Mouse (Mus musculus) liver, embryonic 14.5 days (tissue): ENCODE measurements around the gene Fscn3. TPM values are rescaled to one million over a fixed set of nuclear protein-coding genes. Genes with fewer than 3 reads are reported as not detected.

ENCODE experiments used
- ATAC-seq: fragments of 200-750 bp; cut with Nextera tagmentation; 2 replicates; pipeline ENCODE4 v1.8.0; 2017; ENCODE audit warnings: moderate number of reproducible peaks, mild to moderate bottlenecking, moderate library complexity; ENCODE audit not compliant: insufficient read depth
- DNase-seq, 3 experiments: peaks; one replicate each; pipeline ENCODE4 v3.0.0-alpha.2; 2012 to 2013; ENCODE audit warnings: low read depth in 3 of 3, low spot score in 3 of 3
- H3K27ac ChIP-seq: fragments of 300-500 bp; sonication (generic); 2 replicates; pipeline ENCODE4 v1.5.1; 2014; ENCODE audit warnings: moderate library complexity, mild to moderate bottlenecking, control low read depth, inconsistent platforms
- H3K27me3 ChIP-seq: fragments of 300-500 bp; sonication (generic); 2 replicates; pipeline ENCODE4 v1.6.1; 2014; ENCODE audit warnings: mild to moderate bottlenecking, low read length, moderate library complexity; ENCODE audit not compliant: control insufficient read depth, insufficient read depth
- H3K36me3 ChIP-seq: fragments of 300-500 bp; sonication (generic); replicated peaks from 2 replicates; pipeline ENCODE4 v1.6.1; 2014; ENCODE audit warnings: low read depth; ENCODE audit not compliant: control insufficient read depth, insufficient read depth
- H3K4me1 ChIP-seq, 2 experiments: fragments of 200-500 bp in 1 of 2; fragments of 300-500 bp in 1 of 2; sonication (generic) in 1 of 2; replicated peaks; 2 replicates each; pipeline ENCODE4 v1.6.1; 2012 to 2014; ENCODE audit warnings: antibody characterized with exemption in 1 of 2, inconsistent platforms in 1 of 2, low read length in 1 of 2; ENCODE audit not compliant: control insufficient read depth in 2 of 2, insufficient read depth in 2 of 2
- H3K4me2 ChIP-seq: fragments of 300-500 bp; sonication (generic); 2 replicates; pipeline ENCODE4 v1.6.1; 2014; ENCODE audit warnings: low read depth, mild to moderate bottlenecking, control low read depth, moderate library complexity
- H3K4me3 ChIP-seq, 2 experiments: fragments of 200-500 bp in 1 of 2; fragments of 300-500 bp in 1 of 2; sonication (generic) in 1 of 2; 2 replicates each; pipeline ENCODE4 v1.5.1; 2012 to 2014; ENCODE audit warnings: low read depth in 2 of 2, low read length in 2 of 2, mild to moderate bottlenecking in 2 of 2, control low read depth in 1 of 2, inconsistent platforms in 1 of 2, moderate library complexity in 1 of 2; ENCODE audit not compliant: insufficient read depth in 1 of 2
- H3K9ac ChIP-seq: fragments of 300-500 bp; sonication (generic); replicated peaks from 2 replicates; pipeline ENCODE4 v1.6.1; 2014; ENCODE audit warnings: mild to moderate bottlenecking, control low read depth, moderate library complexity
- H3K9me3 ChIP-seq: fragments of 300-500 bp; sonication (generic); 2 replicates; pipeline ENCODE4 v1.6.1; 2016; ENCODE audit warnings: low read length, mixed read lengths; ENCODE audit not compliant: control insufficient read depth
- CTCF ChIP-seq: IDR thresholded peaks from 2 replicates; pipeline ENCODE4 v1.5.1; 2016; ENCODE audit warnings: antibody characterized with exemption, low read depth, control low read depth
- EP300 ChIP-seq: IDR thresholded peaks from 2 replicates; pipeline ENCODE4 v1.6.1; 2016; ENCODE audit warnings: antibody characterized with exemption, low read depth
- WGBS: fragments of 180-500 bp; shearing (Covaris S2); extraction: QIAGEN DNeasy Blood & Tissue Kit; methylation state at CpG from one replicate; pipeline ENCODE4 v1.1.7; 2014; ENCODE audit not compliant: insufficient replicate concordance; 5-methylcytosine and 5-hydroxymethylcytosine counted together
- polyA plus RNA-seq, 2 experiments: library from polyadenylated mRNA; depleted of rRNA in 1 of 2; stranded (reverse) in 1 of 2; unstranded in 1 of 2; fragments of >200 nt; fragmentation: Nextera tagmentation in 1 of 2; extraction: Ambion mirVana in 1 of 2; gene quantifications; 2 replicates each; pipeline versions ENCODE4 v1.2.1 to v1.2.3; 2012 to 2014

Fscn3 gene
- polyA plus RNA-seq, 2 experiments, result 0.34 to 0.50 TPM

DNA sequence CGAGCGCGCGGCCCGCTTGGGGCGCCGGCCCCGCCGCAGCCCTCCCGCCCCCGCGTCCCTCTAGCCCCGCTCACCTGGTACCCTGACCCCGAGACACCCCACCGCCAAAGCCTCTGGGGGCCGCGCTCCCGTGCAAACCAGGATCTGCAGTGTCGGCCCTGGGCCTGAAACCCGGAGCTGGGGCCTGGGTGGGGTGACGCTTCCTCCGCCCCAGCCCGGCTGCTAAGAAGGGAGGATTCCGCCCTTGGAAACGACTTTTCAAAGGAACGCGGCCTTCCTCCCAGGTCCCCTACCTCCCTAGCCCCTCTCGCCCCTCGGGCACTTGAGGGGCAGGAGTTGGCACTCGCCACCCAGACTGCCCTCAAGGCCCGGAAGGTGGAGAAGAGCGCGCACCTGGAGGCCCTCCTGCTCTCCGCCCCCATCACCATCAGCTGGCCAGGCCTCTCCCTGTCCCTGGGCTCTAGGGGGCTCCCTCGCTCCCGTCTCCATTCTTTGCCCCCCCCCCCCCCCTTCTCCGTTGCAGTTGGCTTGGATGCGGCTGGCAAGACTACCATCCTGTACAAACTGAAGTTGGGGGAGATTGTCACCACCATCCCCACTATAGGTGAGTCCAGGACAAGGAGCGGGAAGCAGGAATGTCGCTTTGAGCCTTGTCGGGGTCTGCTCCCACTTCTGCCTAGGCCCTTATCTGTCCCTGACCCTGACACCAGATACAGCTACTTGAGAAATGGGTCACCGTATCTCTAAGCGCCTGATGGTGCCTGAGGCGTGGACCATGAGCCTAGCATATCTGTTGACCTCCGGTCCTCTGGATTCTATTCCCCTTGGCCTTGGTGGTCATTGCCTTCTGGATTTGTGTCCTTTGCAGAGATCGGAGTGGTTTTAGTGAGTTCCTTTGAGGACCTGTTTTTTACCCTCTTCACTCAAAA is 3.6 kb upstream of the Fscn3 start:
- peak overlapping the region; percentile 85 for H3K4me2 ChIP-seq
- H3K4me3 ChIP-seq, result peak overlapping the region; percentile 84 to 96
- peaks cover 24% of the 10 kb centered on the region for H3K36me3 ChIP-seq
- H3K9me3 ChIP-seq, result no peaks in the 10 kb centered on the region
- 3% methylated on average over 46 of the region's 46 CpGs for WGBS
- DNase-seq (peak; percentile 75 to 77 (median 76)), ATAC-seq (peak; percentile 75)
- H3K27me3 ChIP-seq, result no peaks in the 10 kb centered on the region
- H3K4me1 ChIP-seq, result peaks cover 27 to 28% of the 10 kb centered on the region in 2 experiments
- TF ChIP-seq EP300 (peak; percentile 89), CTCF (peak; percentile 55)
- H3K9ac ChIP-seq, result peak overlapping the region; percentile 99
- H3K27ac ChIP-seq, result peak overlapping the region; percentile 77

- peaks cover 23% of the 10 kb centered on the region for H3K36me3 ChIP-seq
- peak overlapping the region; percentile 99 for H3K9ac ChIP-seq
- H3K4me2 ChIP-seq, result peak overlapping the region; percentile 85
- H3K4me1 ChIP-seq, result peaks cover 20 to 22% of the 10 kb centered on the region in 2 experiments
- peak overlapping the region; percentile 77 for H3K27ac ChIP-seq
- DNase-seq (no peak), ATAC-seq (no peak)
- no peaks in the 10 kb centered on the region for H3K27me3 ChIP-seq
- WGBS, result 57% methylated on average over 6 of the region's 6 CpGs
- TF ChIP-seq CTCF (no peak), EP300 (no peak)
- no peaks in the 10 kb centered on the region for H3K9me3 ChIP-seq
- peak overlapping the region; percentile 84 to 96 for H3K4me3 ChIP-seq
These were observed 2.6 kb upstream of the Fscn3 start for GRCm38 (mm10) chr6:28425019-28425418.

- WGBS, result 67% methylated on average over 3 of the region's 3 CpGs
- DNase-seq, result no peak
- Histone ChIP-seq H3K4me1 (peaks cover 12 to 15% of the 10 kb centered on the region in 2 experiments), H3K36me3 (peaks cover 23% of the 10 kb centered on the region), H3K4me3 (no peak within 1 kb of the TSS), H3K9me3 (no peaks in the 10 kb centered on the region), H3K9ac (no peak within 1 kb of the TSS), H3K27ac (no peak within 1 kb of the TSS), H3K27me3 (no peaks in the 10 kb centered on the region), H3K4me2 (no peak within 1 kb of the TSS)
- TF ChIP-seq CTCF, result no peak
- no peak for TF ChIP-seq EP300
- no peak for ATAC-seq
These were observed 701 bp downstream of the Fscn3 start, which contains the start of gene Gcc1 for GRCm38 (mm10) chr6:28428290-28428689. TSS of gene Gcc1 (minus strand) at chr6:28428390.

DNA sequence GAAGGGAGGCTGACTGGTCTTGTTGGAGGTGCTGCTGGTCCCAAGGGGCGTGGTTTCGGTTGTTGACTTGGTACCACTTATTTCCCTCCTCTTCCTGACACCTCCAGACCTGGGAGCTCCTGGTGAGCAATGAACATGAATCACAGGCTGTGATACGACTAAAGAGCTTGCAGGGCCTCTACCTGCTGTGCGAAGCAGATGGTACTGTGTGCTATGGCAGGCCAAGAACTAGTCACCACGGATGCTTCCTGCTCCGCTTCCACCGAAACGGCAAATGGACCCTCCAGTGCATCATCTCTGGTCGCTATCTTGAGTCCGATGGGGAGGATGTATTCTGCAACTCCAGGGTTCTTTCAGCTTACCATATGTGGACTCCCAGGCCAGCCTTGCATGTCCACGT is 2.3 kb downstream of the Fscn3 start:
- no peak overlapping the region for H3K4me3 ChIP-seq
- WGBS, result 85% methylated on average over 11 of the region's 11 CpGs
- no peak for ATAC-seq
- no peak for DNase-seq
- no peaks in the 10 kb centered on the region; the same call in 1 of the 2 replicates for H3K27me3 ChIP-seq
- peaks cover 11 to 15% of the 10 kb centered on the region in 2 experiments for H3K4me1 ChIP-seq
- peaks cover 23% of the 10 kb centered on the region for H3K36me3 ChIP-seq
- no peaks in the 10 kb centered on the region for H3K9me3 ChIP-seq
- no peak overlapping the region for H3K9ac ChIP-seq
- TF ChIP-seq CTCF (no peak), EP300 (no peak)
- no peak overlapping the region for H3K4me2 ChIP-seq
- no peak overlapping the region for H3K27ac ChIP-seq

- no peak overlapping the region for H3K9ac ChIP-seq
- peaks cover 8% of the 10 kb centered on the region in 2 experiments for H3K4me1 ChIP-seq
- ATAC-seq (peak; percentile 73), DNase-seq (no peak)
- H3K36me3 ChIP-seq, result peaks cover 13% of the 10 kb centered on the region
- 55% methylated on average over 10 of the region's 10 CpGs for WGBS
- H3K27ac ChIP-seq, result no peak overlapping the region
- peak overlapping the region; percentile 27 to 39; a peak in 2 of 4 replicates for H3K4me3 ChIP-seq
- H3K27me3 ChIP-seq, result no peaks in the 10 kb centered on the region; the same call in 1 of the 2 replicates
- no peaks in the 10 kb centered on the region for H3K9me3 ChIP-seq
- H3K4me2 ChIP-seq, result peak overlapping the region; percentile 48
- TF ChIP-seq CTCF, result no peak
- TF ChIP-seq EP300, result no peak
These were observed 3.4 kb downstream of the Fscn3 start for GRCm38 (mm10) chr6:28430795-28431537.
